Mouse (Mus musculus): ENCODE results near the gene Ly6g5c. TPM values are rescaled to one million over a fixed set of nuclear protein-coding genes. Genes with fewer than 3 reads are reported as not detected.
"Not testable (repeated sequence)": the region's sequence is repeated elsewhere in the genome, so short reads cannot be mapped to it uniquely, and the experiment has no call there.

Gene Ly6g5c
- total RNA-seq, 2 experiments from 2014 or later: not detected

- no peak for DNase-seq (ENCODE audit: low spot score in 2 of 2)
- intact Hi-C loops (cut with DNase I): no loop called here
These were observed 4.0 kb upstream of the Ly6g5c start for GRCm38 (mm10) chr17:35104079-35104478.

GRCm38 (mm10) chr17:35104754-35105153, 3.3 kb upstream of the Ly6g5c start:
- no peak for DNase-seq (ENCODE audit: low spot score in 2 of 2)
- intact Hi-C loops (cut with DNase I): no loop called here

- peak in 1 of 2 experiments; percentile 35 for DNase-seq (ENCODE audit: low spot score in 2 of 2)
- intact Hi-C loops (cut with DNase I): loop anchor here (2.0 kb wide), 1 partner anchor 85 kb away; no protein-coding TSS in a partner anchor
These were observed 2.2 kb upstream of the Ly6g5c start for GRCm38 (mm10) chr17:35105740-35106389.

GRCm38 (mm10) chr17:35106522-35106921, 1.6 kb upstream of the Ly6g5c start:
- DNase-seq (ENCODE audit: low spot score in 2 of 2): no peak
- intact Hi-C loops (cut with DNase I): loop anchor here (2.0 kb wide), 1 partner anchor 86 kb away; no protein-coding TSS in a partner anchor

GRCm38 (mm10) chr17:35111774-35112173, 3.7 kb downstream of the Ly6g5c start:
- intact Hi-C loops (cut with DNase I): no loop called here

GRCm38 (mm10) chr17:35115046-35116019, 7.3 kb downstream of the Ly6g5c start, which contains the start of gene Ly6g5b:
Gene Ly6g5b, minus strand, starts transcription at chr17:35115428.
- DNase-seq (ENCODE audit: low spot score in 2 of 2): no peak
- intact Hi-C loops (cut with DNase I): no loop called here

More at GRCm38 (mm10) chr17:35111774-35112173, 3.7 kb downstream of the Ly6g5c start:
- DNase-seq (ENCODE audit: low spot score in 2 of 2): no peak

GRCm38 (mm10) chr17:35120745-35121142, 12.7 kb downstream of the Ly6g5c start:
- intact Hi-C loops (cut with DNase I): loop anchor here (5.0 kb wide), 1 partner anchor 117 kb away; the partner anchor contains the start of gene Nfkbil1
- DNase-seq (ENCODE audit: low spot score in 2 of 2): peak in 1 of 2 experiments; percentile 37

- intact Hi-C loops (cut with DNase I): loop anchor here (5.0 kb wide), 1 partner anchor 116 kb away; the partner anchor contains the start of gene Nfkbil1
- DNase-seq (ENCODE audit: low spot score in 2 of 2): peak; percentile 98 to 99
These were observed 13.2 kb downstream of the Ly6g5c start, which contains the start of gene Gpank1 for GRCm38 (mm10) chr17:35121143-35121799. Gene Gpank1, plus strand, starts transcription at chr17:35121455.

GRCm38 (mm10) chr17:35121871-35122303, 13.8 kb downstream of the Ly6g5c start, which contains the start of gene Csnk2b:
Gene Csnk2b, minus strand, starts transcription at chr17:35122053.
- intact Hi-C loops (cut with DNase I): loop anchor here (5.0 kb wide), 1 partner anchor 115 kb away; the partner anchor contains the start of gene Nfkbil1
- peak; percentile 73 to 89 for DNase-seq (ENCODE audit: low spot score in 2 of 2)

GRCm38 (mm10) chr17:35123287-35123686, 15.2 kb downstream of the Ly6g5c start:
- not testable (repeated sequence) for DNase-seq (ENCODE audit: low spot score in 2 of 2)
- intact Hi-C loops (cut with DNase I): loop anchor here (5.0 kb wide), 1 partner anchor 114 kb away; the partner anchor contains the start of gene Nfkbil1

GRCm38 (mm10) chr17:35124261-35124896, 16.3 kb downstream of the Ly6g5c start:
- intact Hi-C loops (cut with DNase I): loop anchor here (5.0 kb wide), 1 partner anchor 113 kb away; the partner anchor contains the start of gene Nfkbil1
- DNase-seq (ENCODE audit: low spot score in 2 of 2): not testable (repeated sequence)

GRCm38 (mm10) chr17:35125081-35125480, 17.0 kb downstream of the Ly6g5c start:
- no peak for DNase-seq (ENCODE audit: low spot score in 2 of 2)
- intact Hi-C loops (cut with DNase I): no loop called here

- intact Hi-C loops (cut with DNase I): no loop called here
- no peak for DNase-seq (ENCODE audit: low spot score in 2 of 2)
These were observed 17.5 kb downstream of the Ly6g5c start for GRCm38 (mm10) chr17:35125578-35125977.

GRCm38 (mm10) chr17:35126206-35126611, 18.1 kb downstream of the Ly6g5c start, which contains the start of gene D17H6S53E:
Gene D17H6S53E, plus strand, starts transcription at chr17:35126373.
- DNase-seq (ENCODE audit: low spot score in 2 of 2): peak; percentile 31 to 71
- intact Hi-C loops (cut with DNase I): no loop called here

GRCm38 (mm10) chr17:35127017-35127416, 18.9 kb downstream of the Ly6g5c start:
- intact Hi-C loops (cut with DNase I): no loop called here
- no peak for DNase-seq (ENCODE audit: low spot score in 2 of 2)

GRCm38 (mm10) chr17:35128996-35129395, 20.9 kb downstream of the Ly6g5c start:
- intact Hi-C loops (cut with DNase I): no loop called here
- no peak for DNase-seq (ENCODE audit: low spot score in 2 of 2)

- no peak for DNase-seq (ENCODE audit: low spot score in 2 of 2)
- intact Hi-C loops (cut with DNase I): no loop called here
These were observed 23.0 kb downstream of the Ly6g5c start for GRCm38 (mm10) chr17:35131038-35131437.

GRCm38 (mm10) chr17:35131500-35132173, 23.6 kb downstream of the Ly6g5c start, which contains the start of gene Apom:
Gene Apom, minus strand, starts transcription at chr17:35132050.
- intact Hi-C loops (cut with DNase I): no loop called here
- no peak for DNase-seq (ENCODE audit: low spot score in 2 of 2)

Data from left cerebral cortex, postnatal 14 days (tissue).